ENCODE assay signal across 13 mouse cellular contexts in the genomic region with DNA sequence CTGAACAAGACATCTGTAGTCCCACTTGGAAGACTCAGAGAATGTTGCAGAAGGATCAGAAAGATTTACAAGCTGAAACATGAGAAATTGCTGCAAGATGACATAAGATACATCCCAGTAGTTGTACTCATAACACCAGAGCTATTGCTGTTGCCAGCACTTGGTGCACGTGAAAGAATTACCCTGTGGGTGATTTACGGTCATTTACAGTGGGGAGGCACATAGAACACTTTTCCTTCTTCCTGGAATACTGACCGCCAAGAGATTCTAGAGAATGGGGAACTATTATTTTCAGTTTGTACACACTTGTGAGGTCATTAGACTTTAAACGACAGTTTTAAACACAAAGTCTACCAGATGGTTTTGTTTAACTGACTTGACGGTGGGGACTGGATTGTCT.
"Had no signal": no experiment of that assay in that cellular context is flagged by ENCODE, and none has a peak within 500 bp of the region (broad histone marks: within the 10 kb centered on the region; RNA-seq: fewer than 3 reads in every experiment).

No protein-coding gene starts in this region.

- DNase-seq: kidney, adult 9 months; kidney, postnatal 25 days; layer of hippocampus, adult 9-11 months; lung, adult 2 months; lung, postnatal 10 days; lung, postnatal 4 days; thymus, postnatal 4 days had no signal

- H3K27ac ChIP-seq: liver, embryonic 14.5 days; midbrain, embryonic 15.5 days; neural tube, embryonic 12.5 days; stomach, postnatal 0 days had no signal

- H3K4me2 ChIP-seq: midbrain, embryonic 11.5 days; midbrain, embryonic 15.5 days; neural tube, embryonic 12.5 days had no signal

- H3K9me3 ChIP-seq: midbrain, embryonic 15.5 days; neural tube, embryonic 12.5 days had no signal

- H3K36me3 ChIP-seq: midbrain, embryonic 15.5 days; neural tube, embryonic 12.5 days had no signal

- H3K4me3 ChIP-seq: midbrain, embryonic 15.5 days; neural tube, embryonic 12.5 days had no signal

- H3K4me1 ChIP-seq: midbrain, embryonic 15.5 days; neural tube, embryonic 12.5 days had no signal

- H3K9ac ChIP-seq: liver, embryonic 14.5 days; midbrain, embryonic 15.5 days; neural tube, embryonic 12.5 days had no signal

- H3K27me3 ChIP-seq: midbrain, embryonic 15.5 days; neural tube, embryonic 12.5 days had no signal

- ATAC-seq: intestine, embryonic 16.5 days; midbrain, embryonic 15.5 days had no signal
